Mouse (Mus musculus) embryo, embryonic 10 days (tissue): ENCODE data around the gene Gm20807.
"Not testable (repeated sequence)": the region's sequence is repeated elsewhere in the genome, so short reads cannot be mapped to it uniquely, and the experiment has no call there.

Source experiments
- DNase-seq: peaks from one replicate; pipeline ENCODE4 v3.0.0-alpha.2; 2015; ENCODE audit warnings: low spot score

Gene Gm20807

DNA sequence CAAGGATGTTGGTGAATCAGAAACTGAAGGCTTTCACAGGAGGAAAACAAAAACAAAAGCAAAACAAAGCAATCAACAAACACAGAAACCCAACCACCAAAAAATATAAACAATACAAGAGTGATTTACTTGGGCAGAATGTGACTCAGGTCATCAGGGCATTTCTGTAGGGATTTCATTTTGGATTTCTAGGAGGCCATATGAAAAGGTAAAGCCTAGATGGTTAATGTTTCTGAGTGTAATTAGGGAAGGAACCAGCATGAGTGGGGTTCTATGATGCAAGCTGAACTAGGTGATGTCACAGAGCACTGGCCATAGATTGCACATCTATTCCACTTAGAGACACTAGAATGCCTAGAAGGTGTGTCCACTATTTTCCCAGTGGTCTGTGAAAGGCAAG, at the start of gene Gm20807:
Gm20807 (plus strand) TSS at position 301 of the 400 bp plus-strand sequence.
- DNase-seq = not testable (repeated sequence)
